Mouse (Mus musculus): ENCODE data around the gene BC107364. TPM values are rescaled to one million over a fixed set of nuclear protein-coding genes. Genes with fewer than 3 reads are reported as not detected.
"Not testable (repeated sequence)": the region's sequence is repeated elsewhere in the genome, so short reads cannot be mapped to it uniquely, and the experiment has no call there.

BC107364 gene
- total RNA-seq, 4 experiments from 2014 or later = not detected

- DNase-seq (ENCODE audit: low spot score in 2 of 2) = not testable (repeated sequence)
Observed at GRCm38 (mm10) chr3:96486064-96486827, 34.1 kb upstream of the BC107364 start.

GRCm38 (mm10) chr3:96485361-96485760, 33.3 kb upstream of the BC107364 start:
- no peak for DNase-seq (ENCODE audit: low spot score in 2 of 2)

GRCm38 (mm10) chr3:96484921-96485320, 32.8 kb upstream of the BC107364 start:
- DNase-seq (ENCODE audit: low spot score in 2 of 2) = no peak

GRCm38 (mm10) chr3:96483946-96484345, 31.8 kb upstream of the BC107364 start:
- DNase-seq (ENCODE audit: low spot score in 2 of 2) = no peak

- DNase-seq (ENCODE audit: low spot score in 2 of 2) = not testable (repeated sequence)
Observed at GRCm38 (mm10) chr3:96483044-96483443, 30.9 kb upstream of the BC107364 start.

GRCm38 (mm10) chr3:96482451-96482850, 30.3 kb upstream of the BC107364 start:
- no peak for DNase-seq (ENCODE audit: low spot score in 2 of 2)

GRCm38 (mm10) chr3:96481856-96482255, 29.8 kb upstream of the BC107364 start:
- DNase-seq (ENCODE audit: low spot score in 2 of 2) = no peak

- no peak for DNase-seq (ENCODE audit: low spot score in 2 of 2)
Observed at GRCm38 (mm10) chr3:96480684-96481270, 28.7 kb upstream of the BC107364 start.

GRCm38 (mm10) chr3:96479249-96479648, 27.1 kb upstream of the BC107364 start:
- DNase-seq (ENCODE audit: low spot score in 2 of 2) = no peak

- DNase-seq (ENCODE audit: low spot score in 2 of 2) = no peak
Observed at GRCm38 (mm10) chr3:96477558-96477957, 25.5 kb upstream of the BC107364 start.

- DNase-seq (ENCODE audit: low spot score in 2 of 2) = no peak
Observed at GRCm38 (mm10) chr3:96477084-96477483, 25.0 kb upstream of the BC107364 start.

- no peak for DNase-seq (ENCODE audit: low spot score in 2 of 2)
Observed at GRCm38 (mm10) chr3:96474909-96475655, 23.0 kb upstream of the BC107364 start.

- not testable (repeated sequence) for DNase-seq (ENCODE audit: low spot score in 2 of 2)
Observed at GRCm38 (mm10) chr3:96473556-96473955, 21.4 kb upstream of the BC107364 start.

- DNase-seq (ENCODE audit: low spot score in 2 of 2) = no peak
Observed at GRCm38 (mm10) chr3:96472066-96472465, 20.0 kb upstream of the BC107364 start.

- DNase-seq (ENCODE audit: low spot score in 2 of 2) = no peak
Observed at GRCm38 (mm10) chr3:96469626-96470025, 17.5 kb upstream of the BC107364 start.

- DNase-seq (ENCODE audit: low spot score in 2 of 2) = not testable (repeated sequence)
Observed at GRCm38 (mm10) chr3:96468335-96468734, 16.2 kb upstream of the BC107364 start.

- no peak for DNase-seq (ENCODE audit: low spot score in 2 of 2)
Observed at GRCm38 (mm10) chr3:96467641-96468040, 15.5 kb upstream of the BC107364 start.

GRCm38 (mm10) chr3:96463891-96464290, 11.8 kb upstream of the BC107364 start:
- no peak for DNase-seq (ENCODE audit: low spot score in 2 of 2)

GRCm38 (mm10) chr3:96460568-96460870, 8.4 kb upstream of the BC107364 start:
- DNase-seq (ENCODE audit: low spot score in 2 of 2) = not testable (repeated sequence)

- DNase-seq (ENCODE audit: low spot score in 2 of 2) = not testable (repeated sequence)
Observed at GRCm38 (mm10) chr3:96459757-96460567, 7.9 kb upstream of the BC107364 start.

GRCm38 (mm10) chr3:96458886-96459439, 6.9 kb upstream of the BC107364 start:
- DNase-seq (ENCODE audit: low spot score in 2 of 2) = not testable (repeated sequence)
